Mouse (Mus musculus): ENCODE data around the gene Tmem50a.

- TF ChIP-seq CTCF (IDR thresholded peaks at IDR 0.05; ENCODE audit: low read depth) = no peak
- TF ChIP-seq EP300 (IDR thresholded peaks at IDR 0.05; ENCODE audit: low read depth) = peak; percentile 58
These were observed 2.4 kb upstream of the Tmem50a start for GRCm38 (mm10) chr4:134917194-134917593.

Measured in liver, embryonic 14.5 days (tissue).